Mouse (Mus musculus) midbrain, postnatal 0 days (tissue): ENCODE measurements around the gene Prim2. TPM values are rescaled to one million over a fixed set of nuclear protein-coding genes. Genes with fewer than 3 reads are reported as not detected.

Experiments
- ATAC-seq: fragments of 200-750 bp; cut with Nextera tagmentation; 2 replicates; pipeline ENCODE4 v1.8.0; 2017; ENCODE audit warnings: moderate number of reproducible peaks, mild to moderate bottlenecking, moderate TSS enrichment, moderate library complexity; ENCODE audit not compliant: low FRiP score
- DNase-seq: peaks from one replicate; pipeline ENCODE4 v3.0.0-alpha.2; 2015; ENCODE audit warnings: low spot score
- H3K27ac ChIP-seq: fragments of 300-500 bp; sonication (generic); 2 replicates; pipeline ENCODE4 v1.5.1; 2014; ENCODE audit warnings: low read depth, mild to moderate bottlenecking, low read length, mixed read lengths
- H3K27me3 ChIP-seq: fragments of 300-500 bp; sonication (generic); 2 replicates; pipeline ENCODE4 v1.6.1; 2014; ENCODE audit warnings: low read length, control low read depth, mixed read lengths; ENCODE audit not compliant: insufficient read depth
- H3K36me3 ChIP-seq: fragments of 300-500 bp; sonication (generic); 2 replicates; pipeline ENCODE4 v1.6.1; 2014; ENCODE audit warnings: low read length, control low read depth, mixed read lengths; ENCODE audit not compliant: insufficient read depth
- H3K4me1 ChIP-seq: fragments of 300-500 bp; sonication (generic); 2 replicates; pipeline ENCODE4 v1.6.1; 2014; ENCODE audit warnings: mild to moderate bottlenecking, control low read depth, antibody characterized with exemption, low read length, mixed read lengths; ENCODE audit not compliant: insufficient read depth
- H3K4me2 ChIP-seq: fragments of 300-500 bp; sonication (generic); 2 replicates; pipeline ENCODE4 v1.6.1; 2014; ENCODE audit warnings: low read depth, mild to moderate bottlenecking, low read length, mixed read lengths; ENCODE audit not compliant: poor library complexity, severe bottlenecking
- H3K4me3 ChIP-seq: fragments of 300-500 bp; sonication (generic); 2 replicates; pipeline ENCODE4 v1.5.1; 2014; ENCODE audit warnings: low read depth, mild to moderate bottlenecking, low read length, moderate library complexity
- H3K9ac ChIP-seq: fragments of 300-500 bp; sonication (generic); replicated peaks from 2 replicates; pipeline ENCODE4 v1.6.1; 2014; ENCODE audit warnings: mild to moderate bottlenecking, low read length, moderate library complexity, mixed read lengths; ENCODE audit not compliant: poor library complexity, severe bottlenecking
- H3K9me3 ChIP-seq: fragments of 300-500 bp; sonication (generic); 2 replicates; pipeline ENCODE4 v1.6.1; 2016; ENCODE audit warnings: low read length, control low read depth
- CTCF ChIP-seq: IDR thresholded peaks from 2 replicates; pipeline ENCODE4 v1.5.1; 2016; ENCODE audit warnings: antibody characterized with exemption, mild to moderate bottlenecking
- WGBS: fragments of 180-500 bp; shearing (Covaris S2); extraction: QIAGEN DNeasy Blood & Tissue Kit; methylation state at CpG from one replicate; pipeline ENCODE4 v1.1.7; 2014; 5-methylcytosine and 5-hydroxymethylcytosine counted together
- polyA plus RNA-seq: library from polyadenylated mRNA; unstranded; fragments of >200 nt; fragmentation: Nextera tagmentation; extraction: Ambion mirVana; gene quantifications from 2 replicates; pipeline ENCODE4 v1.2.1, GENCODE M21; 2015
- total RNA-seq: library from RNA; depleted of rRNA; stranded (reverse); fragments of >200 nt; gene quantifications from 2 replicates; pipeline ENCODE4 v1.2.3, GENCODE M21; 2014

Prim2 gene
- total and polyA plus RNA-seq, 2 experiments from 2014 or later, result 12.6 to 18.7 TPM

GRCm38 (mm10) chr1:33589531-33589930 lies 80.1 kb downstream of the Prim2 start:
- no peak for TF ChIP-seq CTCF
- DNase-seq, result no peak
- Histone ChIP-seq H3K27ac (no peak overlapping the region), H3K4me3 (no peak overlapping the region), H3K27me3 (no peaks in the 10 kb centered on the region), H3K9ac (no peak overlapping the region), H3K9me3 (no peaks in the 10 kb centered on the region), H3K4me2 (no peak overlapping the region), H3K36me3 (no peaks in the 10 kb centered on the region), H3K4me1 (no peaks in the 10 kb centered on the region)
- no peak for ATAC-seq
- 57% methylated on average over 2 of the region's 2 CpGs for WGBS

GRCm38 (mm10) chr1:33588557-33588956 lies 81.0 kb downstream of the Prim2 start:
- Histone ChIP-seq H3K36me3 (no peaks in the 10 kb centered on the region), H3K27me3 (no peaks in the 10 kb centered on the region), H3K4me3 (no peak overlapping the region), H3K27ac (no peak overlapping the region), H3K9me3 (no peaks in the 10 kb centered on the region), H3K9ac (no peak overlapping the region), H3K4me2 (no peak overlapping the region), H3K4me1 (no peaks in the 10 kb centered on the region)
- ATAC-seq, result no peak
- no peak for TF ChIP-seq CTCF
- 74% methylated on average over 6 of the region's 6 CpGs for WGBS
- DNase-seq, result no peak

- no peak for ATAC-seq
- no peak overlapping the region for H3K4me2 ChIP-seq
- no peak for TF ChIP-seq CTCF
- DNase-seq, result no peak
- no peak overlapping the region for H3K4me3 ChIP-seq
- no peak overlapping the region for H3K27ac ChIP-seq
- H3K36me3 ChIP-seq, result no peaks in the 10 kb centered on the region
- no peaks in the 10 kb centered on the region; the same call in 1 of the 2 replicates for H3K4me1 ChIP-seq
- no peaks in the 10 kb centered on the region for H3K27me3 ChIP-seq
- H3K9ac ChIP-seq, result no peak overlapping the region
- no peaks in the 10 kb centered on the region for H3K9me3 ChIP-seq
Observed at GRCm38 (mm10) chr1:33584590-33584978, 85.0 kb downstream of the Prim2 start.

GRCm38 (mm10) chr1:33583817-33584589 lies 85.6 kb downstream of the Prim2 start:
- Histone ChIP-seq H3K36me3 (no peaks in the 10 kb centered on the region), H3K4me1 (no peaks in the 10 kb centered on the region; the same call in 1 of the 2 replicates), H3K4me3 (no peak overlapping the region), H3K4me2 (no peak overlapping the region), H3K9me3 (no peaks in the 10 kb centered on the region), H3K27ac (no peak overlapping the region), H3K27me3 (no peaks in the 10 kb centered on the region), H3K9ac (no peak overlapping the region)
- DNase-seq (no peak), ATAC-seq (no peak)
- no peak for TF ChIP-seq CTCF
- 92% methylated on average over 7 of the region's 7 CpGs for WGBS

GRCm38 (mm10) chr1:33578593-33578992 lies 91.0 kb downstream of the Prim2 start:
- WGBS, result 75% methylated on average over 6 of the region's 6 CpGs
- Histone ChIP-seq H3K27me3 (no peaks in the 10 kb centered on the region), H3K27ac (no peak overlapping the region), H3K36me3 (no peaks in the 10 kb centered on the region), H3K9ac (no peak overlapping the region), H3K4me2 (no peak overlapping the region), H3K4me3 (no peak overlapping the region), H3K4me1 (no peaks in the 10 kb centered on the region; the same call in 1 of the 2 replicates), H3K9me3 (no peaks in the 10 kb centered on the region)
- TF ChIP-seq CTCF, result no peak
- DNase-seq, result no peak
- no peak for ATAC-seq

GRCm38 (mm10) chr1:33574459-33574858 lies 95.1 kb downstream of the Prim2 start:
- H3K4me1 ChIP-seq, result no peaks in the 10 kb centered on the region
- WGBS, result 91% methylated on average over 6 of the region's 6 CpGs
- no peak overlapping the region for H3K4me2 ChIP-seq
- H3K9ac ChIP-seq, result no peak overlapping the region
- no peak for TF ChIP-seq CTCF
- ATAC-seq (no peak), DNase-seq (no peak)
- H3K36me3 ChIP-seq, result no peaks in the 10 kb centered on the region
- no peaks in the 10 kb centered on the region for H3K9me3 ChIP-seq
- H3K27me3 ChIP-seq, result no peaks in the 10 kb centered on the region
- H3K4me3 ChIP-seq, result no peak overlapping the region
- H3K27ac ChIP-seq, result no peak overlapping the region
